Mouse (Mus musculus) G1E (cell line): ENCODE results near the gene Hoxb1. TPM values are rescaled to one million over a fixed set of nuclear protein-coding genes. Genes with fewer than 3 reads are reported as not detected.

ENCODE experiments used
- ATAC-seq: 2 replicates; pipeline ENCODE4 v1.8.0; 2016; ENCODE audit warnings: mild to moderate bottlenecking; ENCODE audit not compliant: insufficient number of reproducible peaks, poor library complexity, low FRiP score, severe bottlenecking; ENCODE audit errors: extremely low read depth
- DNase-seq: peaks from one replicate; pipeline ENCODE4 v3.0.0; 2012; ENCODE audit warnings: low spot score
- H3K27me3 ChIP-seq: 2 replicates; pipeline ENCODE4 v1.6.1; 2012; ENCODE audit warnings: mild to moderate bottlenecking, low read length, inconsistent platforms; ENCODE audit not compliant: insufficient read depth
- H3K36me3 ChIP-seq: replicated peaks from 2 replicates; pipeline ENCODE3; 2012; ENCODE audit warnings: mild to moderate bottlenecking, inconsistent platforms
- H3K4me1 ChIP-seq: 2 replicates; pipeline ENCODE4 v1.6.1; 2012; ENCODE audit warnings: low read depth, low read length, inconsistent platforms, mixed read lengths; ENCODE audit not compliant: insufficient read depth
- H3K4me3 ChIP-seq: 2 replicates; pipeline ENCODE4 v1.5.1; 2012; ENCODE audit warnings: low read depth, mild to moderate bottlenecking, inconsistent platforms, low read length, moderate library complexity, mixed read lengths
- H3K9me3 ChIP-seq: replicated peaks from 2 replicates; pipeline ENCODE4 v1.6.1; 2012; ENCODE audit warnings: inconsistent platforms
- CTCF ChIP-seq: IDR thresholded peaks from 2 replicates; pipeline ENCODE4 v1.5.1; 2012; ENCODE audit warnings: low read depth, low read length, inconsistent platforms, mixed read lengths
- GATA1 ChIP-seq: IDR thresholded peaks from 2 replicates; pipeline ENCODE4 v1.6.1; 2012; ENCODE audit warnings: borderline replicate concordance, low read length, inconsistent platforms, mixed read lengths
- GATA2 ChIP-seq: IDR thresholded peaks from 2 replicates; pipeline ENCODE4 v1.6.1; 2012; ENCODE audit warnings: low read depth, low read length, inconsistent platforms, borderline replicate concordance
- POLR2AphosphoS5 ChIP-seq: IDR thresholded peaks from 2 replicates; pipeline ENCODE4 v1.6.1; 2012; ENCODE audit warnings: low read depth, low read length, inconsistent platforms; ENCODE audit not compliant: insufficient replicate concordance
- TAL1 ChIP-seq: conservative IDR thresholded peaks from 2 replicates; pipeline ENCODE4 v1.6.1; 2012; ENCODE audit warnings: low read depth, low read length, inconsistent platforms, mixed read lengths
- polyA plus RNA-seq: library from polyadenylated mRNA; stranded (reverse); fragments of >175 nt; gene quantifications from 2 replicates; pipeline ENCODE4 v1.2.3, GENCODE M21; 2012
- total RNA-seq, 2 experiments: library from RNA; stranded (forward) in 1 of 2; stranded (reverse) in 1 of 2; fragments of 200-1000 nt in 1 of 2; fragments of >200 nt in 1 of 2; fragmentation: Nextera tagmentation in 1 of 2; gene quantifications; 2 replicates each; pipeline ENCODE4 v1.2.3; 2014 to 2017

Gene Hoxb1
- total and polyA plus RNA-seq, 3 experiments: 0.11 TPM; not detected in 2

GRCm38 (mm10) chr11:96352691-96353521 is 12.6 kb upstream of the Hoxb1 start:
- H3K4me3 ChIP-seq: no peak overlapping the region
- no peak for DNase-seq
- H3K4me1 ChIP-seq: no peaks in the 10 kb centered on the region; the same call in 1 of the 2 replicates
- no peaks in the 10 kb centered on the region for H3K9me3 ChIP-seq
- peaks cover 46% of the 10 kb centered on the region for H3K27me3 ChIP-seq
- H3K36me3 ChIP-seq: no peaks in the 10 kb centered on the region
- ATAC-seq: no peak
- no peak for TF ChIP-seq POLR2AphosphoS5
- no peak for TF ChIP-seq GATA1
- no peak for TF ChIP-seq GATA2
- TF ChIP-seq CTCF: no peak
- TF ChIP-seq TAL1: no peak

GRCm38 (mm10) chr11:96353522-96353841 is 12.1 kb upstream of the Hoxb1 start:
- Histone ChIP-seq H3K36me3 (no peaks in the 10 kb centered on the region), H3K4me3 (no peak overlapping the region), H3K9me3 (no peaks in the 10 kb centered on the region), H3K27me3 (peaks cover 42% of the 10 kb centered on the region), H3K4me1 (no peaks in the 10 kb centered on the region; the same call in 1 of the 2 replicates)
- no peak for TF ChIP-seq TAL1
- TF ChIP-seq GATA1: no peak
- TF ChIP-seq POLR2AphosphoS5: no peak
- TF ChIP-seq CTCF: no peak
- TF ChIP-seq GATA2: no peak
- DNase-seq: no peak
- no peak for ATAC-seq

- Histone ChIP-seq H3K27me3 (peaks cover 40% of the 10 kb centered on the region), H3K4me1 (no peaks in the 10 kb centered on the region; the same call in 1 of the 2 replicates), H3K9me3 (no peaks in the 10 kb centered on the region), H3K4me3 (no peak overlapping the region), H3K36me3 (no peaks in the 10 kb centered on the region)
- DNase-seq (no peak), ATAC-seq (no peak)
- no peak for TF ChIP-seq POLR2AphosphoS5
- TF ChIP-seq TAL1: no peak
- TF ChIP-seq GATA2: no peak
- no peak for TF ChIP-seq CTCF
- no peak for TF ChIP-seq GATA1
Measured at GRCm38 (mm10) chr11:96353939-96354338, 11.6 kb upstream of the Hoxb1 start.

GRCm38 (mm10) chr11:96354376-96354775 is 11.2 kb upstream of the Hoxb1 start:
- no peak for TF ChIP-seq TAL1
- no peak for TF ChIP-seq CTCF
- TF ChIP-seq GATA2: no peak
- no peak for TF ChIP-seq POLR2AphosphoS5
- no peak for TF ChIP-seq GATA1
- no peak overlapping the region for H3K4me3 ChIP-seq
- peaks cover 38% of the 10 kb centered on the region for H3K27me3 ChIP-seq

GRCm38 (mm10) chr11:96354801-96355311 is 10.7 kb upstream of the Hoxb1 start:
- ATAC-seq (no peak), DNase-seq (no peak)
- TF ChIP-seq GATA2 (no peak), CTCF (no peak), TAL1 (no peak), POLR2AphosphoS5 (no peak), GATA1 (no peak)
- Histone ChIP-seq H3K36me3 (no peaks in the 10 kb centered on the region), H3K4me3 (no peak overlapping the region), H3K9me3 (no peaks in the 10 kb centered on the region), H3K4me1 (no peaks in the 10 kb centered on the region; the same call in 1 of the 2 replicates), H3K27me3 (peaks cover 33% of the 10 kb centered on the region)

More at GRCm38 (mm10) chr11:96354376-96354775, 11.2 kb upstream of the Hoxb1 start:
- H3K36me3 ChIP-seq: no peaks in the 10 kb centered on the region
- H3K9me3 ChIP-seq: no peaks in the 10 kb centered on the region
- H3K4me1 ChIP-seq: no peaks in the 10 kb centered on the region; the same call in 1 of the 2 replicates
- no peak for DNase-seq
- ATAC-seq: no peak

GRCm38 (mm10) chr11:96363807-96364206 is 1.7 kb upstream of the Hoxb1 start:
- Histone ChIP-seq H3K4me3 (no peak overlapping the region), H3K27me3 (peaks cover 31% of the 10 kb centered on the region), H3K36me3 (no peaks in the 10 kb centered on the region), H3K9me3 (no peaks in the 10 kb centered on the region), H3K4me1 (no peaks in the 10 kb centered on the region)
- DNase-seq (no peak), ATAC-seq (no peak)
- no peak for TF ChIP-seq GATA1
- no peak for TF ChIP-seq TAL1
- no peak for TF ChIP-seq GATA2
